Comparison of ENCODE assay signal across 8 mouse cellular contexts in genomic region chr1:55886383-55887070, GRCm38 (mm10).
A peak's percentile ranks its signal among the peaks of the same experiment; 100 is the strongest.
DNase-seq lines count a peak whose midpoint lies in the region; ATAC-seq lines count a peak whose summit lies in the region.

No protein-coding gene starts in this region.

- WGBS in forebrain, embryonic 13.5 days: 4% methylated on average over 5 of the region's 5 CpGs

- no peak overlapping the region for H3K4me2 ChIP-seq in forebrain, embryonic 13.5 days

- H3K27me3 ChIP-seq in forebrain, embryonic 13.5 days: peaks cover 29% of the 10 kb centered on the region

- no peak overlapping the region for H3K4me3 ChIP-seq in forebrain, embryonic 13.5 days

- peaks cover 39% of the 10 kb centered on the region for H3K4me1 ChIP-seq in forebrain, embryonic 13.5 days

- H3K27ac ChIP-seq in forebrain, embryonic 13.5 days: no peak overlapping the region

- peak; percentile 31 for DNase-seq in cerebellum, adult 9-10 months
- DNase-seq in cerebellum, adult 11-12 months: no peak
- DNase-seq in 3T3-L1 (ENCODE audit: low read depth, low spot score): peak; percentile 78
- DNase-seq in adrenal gland, postnatal 10 days: peak; percentile 66
- peak; percentile 31 to 75 for DNase-seq in kidney, postnatal 36 days
- peak; percentile 70 for DNase-seq in lung, postnatal 10 days
- DNase-seq in right cerebral cortex, postnatal 25 days: peak; percentile 53

- no peak overlapping the region for H3K9ac ChIP-seq in forebrain, embryonic 13.5 days

- peak; percentile 69 for ATAC-seq in forebrain, embryonic 13.5 days

- H3K36me3 ChIP-seq in forebrain, embryonic 13.5 days (ENCODE audit: poor library complexity, severe bottlenecking): no peaks in the 10 kb centered on the region

- no peaks in the 10 kb centered on the region for H3K9me3 ChIP-seq in forebrain, embryonic 13.5 days (replicated peaks)
